Mouse (Mus musculus) cortical plate, adult 2 months (tissue): Measurements from ENCODE around the gene Mkrn1.

Experiments used
- CTCF ChIP-seq: fragments of 200-500 bp; IDR thresholded peaks from 2 replicates; pipeline ENCODE4 v1.5.1; 2011; ENCODE audit warnings: mild to moderate bottlenecking, control low read depth, low read length; ENCODE audit not compliant: insufficient read depth; ENCODE audit errors: extremely low read depth
- POLR2A ChIP-seq: fragments of 200-500 bp; IDR thresholded peaks from 2 replicates; pipeline ENCODE4 v1.6.1; 2011; ENCODE audit warnings: mild to moderate bottlenecking, low read length, control low read depth; ENCODE audit not compliant: insufficient read depth; ENCODE audit errors: extremely low read depth

DNA sequence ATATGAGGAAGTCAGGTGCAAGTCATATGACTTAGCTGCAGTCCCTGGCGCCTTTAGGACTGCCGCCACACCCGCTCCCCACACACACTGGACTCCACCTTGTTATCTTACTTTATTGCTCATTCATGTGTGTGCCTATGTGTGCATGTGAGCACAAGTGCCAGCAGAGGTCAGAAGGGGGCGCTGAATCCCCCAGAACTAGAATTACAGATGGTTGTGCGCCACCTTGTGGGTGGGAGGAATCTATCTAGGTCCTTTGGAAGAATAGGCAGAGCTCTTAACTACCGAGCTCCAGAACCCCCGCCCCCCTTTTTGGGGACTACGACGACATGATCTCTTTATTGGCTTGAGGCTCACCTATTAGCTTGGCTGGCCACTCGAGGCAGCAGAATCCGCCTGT, 39.8 kb upstream of the Mkrn1 start:
- TF ChIP-seq POLR2A (no peak), CTCF (no peak)
